Mouse (Mus musculus) bone marrow, adult 2 months (tissue): ENCODE measurements around the gene Sf3b3. TPM values are rescaled to one million over a fixed set of nuclear protein-coding genes. Genes with fewer than 3 reads are reported as not detected.

Experiments
- H3K27ac ChIP-seq: fragments of 200-500 bp; 2 replicates; pipeline ENCODE4 v1.5.1; 2012; ENCODE audit warnings: low read depth, mild to moderate bottlenecking, control low read depth, inconsistent platforms, low read length; ENCODE audit not compliant: control insufficient read depth, poor library complexity, insufficient read depth
- H3K4me1 ChIP-seq: fragments of 200-500 bp; 2 replicates; pipeline ENCODE4 v1.6.1; 2011; ENCODE audit warnings: low read length; ENCODE audit not compliant: control insufficient read depth, insufficient read depth
- H3K4me3 ChIP-seq: fragments of 200-500 bp; replicated peaks from 2 replicates; pipeline ENCODE3; 2011; ENCODE audit warnings: mild to moderate bottlenecking, low read depth, low read length, control low read depth; ENCODE audit not compliant: control insufficient read depth
- CTCF ChIP-seq: fragments of 200-500 bp; IDR thresholded peaks from 2 replicates; pipeline ENCODE4 v1.5.1; 2011; ENCODE audit warnings: low read length, control low read depth; ENCODE audit not compliant: control insufficient read depth, insufficient read depth
- POLR2A ChIP-seq: fragments of 200-500 bp; IDR thresholded peaks from 2 replicates; pipeline ENCODE4 v1.6.1; 2011; ENCODE audit warnings: low read depth, mild to moderate bottlenecking, control low read depth, low read length, borderline replicate concordance; ENCODE audit not compliant: control insufficient read depth
- WGBS: fragments of 180-500 bp; shearing (Covaris S2); methylation state at CpG from one replicate; pipeline ENCODE4 v1.1.7; 2018; 5-methylcytosine and 5-hydroxymethylcytosine counted together
- polyA plus RNA-seq: library from polyadenylated mRNA; stranded (reverse); fragments of >200 nt; gene quantifications from 2 replicates; pipeline ENCODE4 v1.2.4, GENCODE M21; 2011; ENCODE audit warnings: low replicate concordance; ENCODE audit not compliant: missing spikeins, insufficient read depth, insufficient read length

Sf3b3 gene
- polyA plus RNA-seq, 1 experiment, result 56.3 TPM

- Histone ChIP-seq H3K27ac (no peak overlapping the region), H3K4me3 (no peak overlapping the region), H3K4me1 (no peaks in the 10 kb centered on the region)
- WGBS, result 76% methylated on average over 7 of the region's 7 CpGs
- TF ChIP-seq POLR2A (no peak), CTCF (no peak)
These were observed 33.3 kb downstream of the Sf3b3 start for GRCm38 (mm10) chr8:110813081-110813812.

- H3K27ac ChIP-seq, result no peak overlapping the region
- no peak for TF ChIP-seq CTCF
- no peak for TF ChIP-seq POLR2A
- no peak overlapping the region for H3K4me3 ChIP-seq
- 90% methylated on average over 7 of the region's 7 CpGs for WGBS
- no peaks in the 10 kb centered on the region for H3K4me1 ChIP-seq
These were observed 34.1 kb downstream of the Sf3b3 start for GRCm38 (mm10) chr8:110812349-110813080.

DNA sequence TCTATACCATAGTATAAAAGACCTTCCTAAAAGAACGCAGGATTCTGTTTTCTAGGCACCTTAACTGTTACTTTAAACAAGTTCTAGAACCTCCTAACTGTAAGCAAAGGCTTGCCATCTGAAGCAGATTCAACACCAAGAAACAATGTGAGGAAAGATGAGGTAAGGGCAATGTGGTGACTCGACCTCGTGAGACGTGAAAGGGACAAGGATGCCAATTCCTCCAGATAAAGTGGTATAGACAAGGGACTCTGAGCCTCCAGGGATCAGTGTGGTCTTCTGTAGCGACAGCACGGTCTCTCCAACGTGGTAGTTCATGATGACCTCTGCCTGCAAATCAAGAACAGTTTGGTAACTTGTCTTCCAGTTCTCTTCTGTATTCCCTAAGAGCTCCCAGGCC is 34.8 kb downstream of the Sf3b3 start:
- no peaks in the 10 kb centered on the region for H3K4me1 ChIP-seq
- H3K27ac ChIP-seq, result no peak overlapping the region
- TF ChIP-seq CTCF (no peak), POLR2A (no peak)
- 85% methylated on average over 7 of the region's 7 CpGs for WGBS
- no peak overlapping the region for H3K4me3 ChIP-seq

GRCm38 (mm10) chr8:110811116-110811515 is 35.5 kb downstream of the Sf3b3 start:
- 90% methylated on average over 3 of the region's 3 CpGs for WGBS

GRCm38 (mm10) chr8:110810481-110811065 is 36.0 kb downstream of the Sf3b3 start:
- no peak overlapping the region for H3K27ac ChIP-seq
- no peaks in the 10 kb centered on the region for H3K4me1 ChIP-seq
- WGBS, result 89% methylated on average over 7 of the region's 7 CpGs

More at GRCm38 (mm10) chr8:110811116-110811515, 35.5 kb downstream of the Sf3b3 start:
- TF ChIP-seq POLR2A, result no peak
- no peak for TF ChIP-seq CTCF
- Histone ChIP-seq H3K4me3 (no peak overlapping the region), H3K27ac (no peak overlapping the region), H3K4me1 (no peaks in the 10 kb centered on the region)

DNA sequence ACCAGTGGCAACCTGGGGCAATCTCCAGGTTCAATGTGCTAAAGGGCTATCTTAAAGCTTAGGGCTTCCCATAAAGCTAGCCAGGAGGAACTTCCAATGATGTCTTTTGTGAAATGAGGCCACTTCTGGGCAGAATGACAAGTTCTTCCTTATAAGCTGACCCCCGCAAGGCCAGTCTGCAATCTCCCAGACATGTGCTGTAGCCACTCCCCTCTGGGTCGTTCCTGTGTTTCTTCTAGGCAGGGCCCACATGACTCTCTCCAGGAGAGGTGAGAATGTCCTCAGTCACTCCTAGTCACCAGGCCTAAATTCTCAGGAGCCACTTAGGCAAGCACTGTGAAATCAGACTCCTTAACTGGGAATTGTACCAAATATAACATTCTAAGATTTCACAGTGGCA is 36.8 kb downstream of the Sf3b3 start:
- Histone ChIP-seq H3K4me1 (no peaks in the 10 kb centered on the region), H3K4me3 (no peak overlapping the region), H3K27ac (no peak overlapping the region)
- TF ChIP-seq CTCF, result no peak
- TF ChIP-seq POLR2A, result no peak
- WGBS, result 50% methylated on average over 2 of the region's 2 CpGs

More at GRCm38 (mm10) chr8:110810481-110811065, 36.0 kb downstream of the Sf3b3 start:
- no peak for TF ChIP-seq CTCF
- no peak overlapping the region for H3K4me3 ChIP-seq

DNA sequence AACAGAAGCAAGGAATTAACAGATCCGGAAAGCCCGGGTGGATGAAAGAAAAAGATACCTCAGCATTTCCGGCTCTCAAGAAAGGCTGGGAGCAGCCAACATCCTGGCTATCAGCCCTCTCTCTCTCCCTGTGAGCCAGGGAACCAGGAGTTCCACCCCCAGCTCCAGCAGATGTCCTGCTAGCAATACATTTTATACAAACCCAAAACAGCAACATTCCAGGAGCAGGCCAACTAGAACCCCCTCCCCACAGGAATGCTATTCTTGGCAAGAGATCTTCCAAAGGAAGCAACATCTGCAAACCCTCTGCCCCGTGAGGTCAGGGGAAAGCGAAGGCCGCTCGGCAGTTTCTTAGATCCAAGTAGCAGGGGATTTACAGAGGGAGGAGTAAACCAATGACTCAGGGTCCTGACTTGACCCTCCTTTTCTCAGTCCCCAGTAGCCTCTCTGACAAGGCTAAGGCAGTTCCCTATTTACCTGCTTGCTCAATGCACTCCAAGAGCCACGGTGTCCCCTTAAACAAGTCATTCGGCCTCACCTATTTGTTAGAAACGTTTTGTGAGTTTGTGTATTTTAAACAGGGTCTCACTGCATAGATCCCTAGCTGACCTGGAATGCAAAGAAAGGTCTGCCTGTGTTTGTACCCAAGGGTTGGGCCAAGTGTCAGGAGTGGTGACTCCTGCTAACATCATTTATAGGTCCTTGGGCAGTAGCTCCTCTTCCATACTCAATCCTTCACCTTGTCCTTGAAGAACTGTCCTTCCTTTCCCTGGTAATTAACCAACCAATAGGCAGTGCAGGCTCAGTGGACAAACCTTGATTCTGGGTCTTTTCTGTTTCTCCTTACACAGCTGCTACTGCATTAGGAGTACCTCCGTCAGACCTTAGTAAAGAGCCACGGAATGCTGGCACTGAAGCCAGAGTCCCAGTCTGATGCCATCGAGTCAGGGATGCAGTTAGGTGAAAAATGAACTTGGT is 37.8 kb downstream of the Sf3b3 start:
- H3K4me3 ChIP-seq, result no peak overlapping the region
- 78% methylated on average over 13 of the region's 13 CpGs for WGBS
- no peaks in the 10 kb centered on the region for H3K4me1 ChIP-seq
- no peak for TF ChIP-seq CTCF
- no peak overlapping the region for H3K27ac ChIP-seq

GRCm38 (mm10) chr8:110806146-110806545 is 40.4 kb downstream of the Sf3b3 start:
- TF ChIP-seq CTCF, result no peak
- TF ChIP-seq POLR2A, result no peak
- WGBS, result 71% methylated on average over 1 of the region's 1 CpGs
- H3K27ac ChIP-seq, result no peak overlapping the region
- no peak overlapping the region for H3K4me3 ChIP-seq
- H3K4me1 ChIP-seq, result no peaks in the 10 kb centered on the region
